Comparison of ENCODE assay signal across 8 mouse cellular contexts in the genomic region with DNA sequence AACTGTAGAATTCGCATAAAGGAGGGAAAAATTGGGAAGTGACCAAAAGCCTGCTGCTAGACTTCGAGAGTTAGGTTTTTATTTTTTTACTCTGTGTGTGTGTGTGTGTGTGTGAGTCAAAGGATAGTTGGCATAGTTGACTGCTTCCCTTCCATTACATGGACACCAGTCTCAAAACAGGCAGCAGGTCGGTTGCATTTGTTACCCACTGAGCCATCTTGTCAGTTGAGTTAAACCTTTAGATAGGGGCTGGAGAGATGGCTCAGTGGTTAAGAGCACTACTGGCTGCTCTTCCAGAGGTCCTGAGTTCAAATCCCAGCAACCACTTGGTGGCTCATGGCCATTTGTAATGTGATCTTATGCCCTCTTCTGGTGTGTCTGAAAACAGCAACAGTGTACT. TPM values are rescaled to one million over a fixed set of nuclear protein-coding genes. Genes with fewer than 3 reads are reported as not detected.
DNase-seq lines count a peak whose midpoint lies in the region; ATAC-seq and TF ChIP-seq lines count a peak whose summit lies in the region.

No protein-coding gene starts in this region.

- H3K4me1 ChIP-seq in heart, postnatal 0 days (ENCODE audit: control insufficient read depth, insufficient read depth): 0 out of 2 replicates have a peak, but pooled peaks cover 9% of the 10 kb centered on the region
- peaks cover 2% of the 10 kb centered on the region; the same call in 1 of the 2 replicates for H3K4me1 ChIP-seq in hindbrain, embryonic 11.5 days (replicated peaks; ENCODE audit: control insufficient read depth, insufficient read depth, low read length)
- peaks cover 7% of the 10 kb centered on the region for H3K4me1 ChIP-seq in midbrain, embryonic 11.5 days (ENCODE audit: control insufficient read depth, insufficient read depth, low read length)

- no peaks in the 10 kb centered on the region for H3K9me3 ChIP-seq in heart, postnatal 0 days (replicated peaks; ENCODE audit: control insufficient read depth, low read length)
- no peaks in the 10 kb centered on the region for H3K9me3 ChIP-seq in hindbrain, embryonic 11.5 days (ENCODE audit: control insufficient read depth, low read length)
- no peaks in the 10 kb centered on the region for H3K9me3 ChIP-seq in midbrain, embryonic 11.5 days (ENCODE audit: control insufficient read depth, low read length)

- H3K27me3 ChIP-seq in heart, postnatal 0 days (ENCODE audit: control insufficient read depth, insufficient read depth, low read length): no peaks in the 10 kb centered on the region
- H3K27me3 ChIP-seq in hindbrain, embryonic 11.5 days (ENCODE audit: control insufficient read depth, insufficient read depth, low read length): no peaks in the 10 kb centered on the region
- no peaks in the 10 kb centered on the region for H3K27me3 ChIP-seq in midbrain, embryonic 11.5 days (ENCODE audit: control insufficient read depth, insufficient read depth, low read length)

- H3K4me3 ChIP-seq in heart, postnatal 0 days (ENCODE audit: low read depth, low read length): peak overlapping the region; percentile 78
- H3K4me3 ChIP-seq in hindbrain, embryonic 11.5 days (ENCODE audit: low read depth, low read length): peak overlapping the region; percentile 52
- H3K4me3 ChIP-seq in midbrain, embryonic 11.5 days (ENCODE audit: low read depth, low read length): peak overlapping the region; percentile 68

- H3K4me2 ChIP-seq in heart, postnatal 0 days (ENCODE audit: low read depth, low read length): peak overlapping the region; percentile 77
- H3K4me2 ChIP-seq in hindbrain, embryonic 11.5 days (replicated peaks; ENCODE audit: low read depth, low read length): peak overlapping the region; percentile 48
- H3K4me2 ChIP-seq in midbrain, embryonic 11.5 days: peak overlapping the region; percentile 65

- H3K36me3 ChIP-seq in heart, postnatal 0 days (replicated peaks; ENCODE audit: control insufficient read depth, insufficient read depth, low read length): peaks cover 7% of the 10 kb centered on the region; the same call in 1 of the 2 replicates
- H3K36me3 ChIP-seq in hindbrain, embryonic 11.5 days (ENCODE audit: control insufficient read depth, insufficient read depth, low read length): 0 out of 2 replicates have a peak, but pooled peaks cover 2% of the 10 kb centered on the region
- peaks cover 6% of the 10 kb centered on the region; the same call in 1 of the 2 replicates for H3K36me3 ChIP-seq in midbrain, embryonic 11.5 days (ENCODE audit: control insufficient read depth, insufficient read depth, low read length)

- H3K27ac ChIP-seq in heart, postnatal 0 days (ENCODE audit: low read depth): peak overlapping the region; percentile 95; the same call in 1 of the 2 replicates
- H3K27ac ChIP-seq in hindbrain, embryonic 11.5 days (ENCODE audit: low read depth, low read length): no peak overlapping the region
- no peak overlapping the region for H3K27ac ChIP-seq in midbrain, embryonic 11.5 days (ENCODE audit: low read depth, low read length)

- H3K9ac ChIP-seq in heart, postnatal 0 days (replicated peaks; ENCODE audit: low read depth, low read length): no peak overlapping the region
- H3K9ac ChIP-seq in hindbrain, embryonic 11.5 days (ENCODE audit: low read depth, low read length): peak overlapping the region; percentile 58; the same call in 1 of the 2 replicates
- H3K9ac ChIP-seq in midbrain, embryonic 11.5 days (ENCODE audit: low read length): no peak overlapping the region; the same call in 1 of the 2 replicates

- no peak for DNase-seq in heart, postnatal 0 days (ENCODE audit: low spot score)
- no peak for DNase-seq in heart, postnatal 25 days (ENCODE audit: low spot score)
- peak; percentile 52 for DNase-seq in NIH3T3 (ENCODE audit: low read depth)
- no peak for DNase-seq in hindbrain, embryonic 11.5 days (ENCODE audit: low spot score)
- DNase-seq in midbrain, embryonic 11.5 days (ENCODE audit: low spot score, missing footprints): no peak
- DNase-seq in left cerebral cortex, adult 8-10 months (ENCODE audit: low spot score in 2 of 2): no peak
- no peak for DNase-seq in spleen, postnatal 4 days (ENCODE audit: low spot score in 2 of 2)
- DNase-seq in cerebellum, adult 11-12 months: no peak

- WGBS in heart, postnatal 0 days: 56% methylated on average over 3 of the region's 3 CpGs
- WGBS in hindbrain, embryonic 11.5 days: 95% methylated on average over 3 of the region's 3 CpGs
- 87% methylated on average over 3 of the region's 3 CpGs for WGBS in midbrain, embryonic 11.5 days

- no peak for TF ChIP-seq CTCF in heart, postnatal 0 days (IDR thresholded peaks at IDR 0.05; ENCODE audit: low read depth)

- intact Hi-C loops in heart, postnatal 25 days (cut with DNase I): no loop called here

- no peak for TF ChIP-seq EP300 in heart, postnatal 0 days (IDR thresholded peaks at IDR 0.05; ENCODE audit: low read depth)

- ATAC-seq in heart, postnatal 0 days (ENCODE audit: insufficient read depth, low read depth): no peak
- ATAC-seq in hindbrain, embryonic 11.5 days (ENCODE audit: low FRiP score): no peak
- ATAC-seq in midbrain, embryonic 11.5 days (ENCODE audit: low FRiP score): no peak

RNA-seq across cellular contexts. Expression of a gene that starts 1.3 kb away (rescaled TPM):
- 7.7 and 14.0 TPM in 2 replicates for total RNA-seq in heart, postnatal 0 days (2014; rRNA removed; ENCODE audit: low replicate concordance)
- polyA plus RNA-seq in heart, postnatal 0 days (2015; fragmentation: Nextera tagmentation; extraction: Ambion mirVana): 25.0 and 25.2 TPM in 2 replicates
- 10 to 100 TPM; 10.5 to 13.2 TPM for total RNA-seq in heart, postnatal 25 days (2021)
- polyA plus RNA-seq in hindbrain, embryonic 11.5 days (2014; fragmentation: Nextera tagmentation; extraction: Ambion mirVana): 110 and 124 TPM in 2 replicates
- 113 and 122 TPM in 2 replicates for polyA plus RNA-seq in midbrain, embryonic 11.5 days (2014; fragmentation: Nextera tagmentation; extraction: Ambion mirVana)
- 10 to 100 TPM; 15.9 to 17.8 (median 16.3) TPM for total RNA-seq in left cerebral cortex, adult 8-10 months (2022)

RNA-seq across cellular contexts. Expression of a gene that starts 33.2 kb away (rescaled TPM):
- total RNA-seq in heart, postnatal 0 days (2014; rRNA removed; ENCODE audit: low replicate concordance): 10.9 and 19.1 TPM in 2 replicates
- 5.4 and 6.5 TPM in 2 replicates for polyA plus RNA-seq in heart, postnatal 0 days (2015; fragmentation: Nextera tagmentation; extraction: Ambion mirVana)
- 10 to 100 TPM; 14.3 to 16.2 TPM for total RNA-seq in heart, postnatal 25 days (2021)
- polyA plus RNA-seq in hindbrain, embryonic 11.5 days (2014; fragmentation: Nextera tagmentation; extraction: Ambion mirVana): 32.5 and 39.4 TPM in 2 replicates
- 39.1 and 45.0 TPM in 2 replicates for polyA plus RNA-seq in midbrain, embryonic 11.5 days (2014; fragmentation: Nextera tagmentation; extraction: Ambion mirVana)
- 10 to 100 TPM; 39.6 to 44.7 (median 42.9) TPM for total RNA-seq in left cerebral cortex, adult 8-10 months (2022)

RNA-seq across cellular contexts. Expression of a gene that starts 37.5 kb away (rescaled TPM):
- total RNA-seq in heart, postnatal 0 days (2014; rRNA removed; ENCODE audit: low replicate concordance): 15.3 and 24.8 TPM in 2 replicates
- 8.3 and 9.3 TPM in 2 replicates for polyA plus RNA-seq in heart, postnatal 0 days (2015; fragmentation: Nextera tagmentation; extraction: Ambion mirVana)
- 10 to 100 TPM in 1 of 2 experiments, 1 to 10 TPM in 1; 9.6 to 11.0 TPM for total RNA-seq in heart, postnatal 25 days (2021)
- polyA plus RNA-seq in hindbrain, embryonic 11.5 days (2014; fragmentation: Nextera tagmentation; extraction: Ambion mirVana): 28.9 and 33.4 TPM in 2 replicates
- polyA plus RNA-seq in midbrain, embryonic 11.5 days (2014; fragmentation: Nextera tagmentation; extraction: Ambion mirVana): 27.4 and 32.9 TPM in 2 replicates
- total RNA-seq in left cerebral cortex, adult 8-10 months (2022): 10 to 100 TPM; 11.6 to 14.0 (median 13.4) TPM

RNA-seq across cellular contexts. Expression of a gene that starts 42.8 kb away (rescaled TPM):
- 39.9 and 45.6 TPM in 2 replicates for total RNA-seq in heart, postnatal 0 days (2014; rRNA removed; ENCODE audit: low replicate concordance)
- 281 and 291 TPM in 2 replicates for polyA plus RNA-seq in heart, postnatal 0 days (2015; fragmentation: Nextera tagmentation; extraction: Ambion mirVana)
- 100 to 1,000 TPM; 124 to 126 TPM for total RNA-seq in heart, postnatal 25 days (2021)
- polyA plus RNA-seq in hindbrain, embryonic 11.5 days (2014; fragmentation: Nextera tagmentation; extraction: Ambion mirVana): 261 and 292 TPM in 2 replicates
- polyA plus RNA-seq in midbrain, embryonic 11.5 days (2014; fragmentation: Nextera tagmentation; extraction: Ambion mirVana): 262 and 293 TPM in 2 replicates
- total RNA-seq in left cerebral cortex, adult 8-10 months (2022): 100 to 1,000 TPM; 133 to 147 (median 144) TPM

RNA-seq across cellular contexts. Expression of a gene that starts 53.8 kb away (rescaled TPM):
- total RNA-seq in heart, postnatal 0 days (2014; rRNA removed; ENCODE audit: low replicate concordance): 13.9 and 24.1 TPM in 2 replicates
- 6.1 and 6.5 TPM in 2 replicates for polyA plus RNA-seq in heart, postnatal 0 days (2015; fragmentation: Nextera tagmentation; extraction: Ambion mirVana)
- 1 to 10 TPM; 8.9 to 9.3 TPM for total RNA-seq in heart, postnatal 25 days (2021)
- polyA plus RNA-seq in hindbrain, embryonic 11.5 days (2014; fragmentation: Nextera tagmentation; extraction: Ambion mirVana): 15.8 and 19.9 TPM in 2 replicates
- polyA plus RNA-seq in midbrain, embryonic 11.5 days (2014; fragmentation: Nextera tagmentation; extraction: Ambion mirVana): 15.2 and 17.3 TPM in 2 replicates
- 10 to 100 TPM; 21.6 to 28.1 (median 24.0) TPM for total RNA-seq in left cerebral cortex, adult 8-10 months (2022)
